Mouse (Mus musculus) heart, postnatal 0 days (tissue): ENCODE results near the gene Marveld1. TPM values are rescaled to one million over a fixed set of nuclear protein-coding genes. Genes with fewer than 3 reads are reported as not detected.

Experiments used
- ATAC-seq: fragments of 200-750 bp; cut with Nextera tagmentation; 2 replicates; pipeline ENCODE4 v1.8.0; 2017; ENCODE audit warnings: low read depth, moderate number of reproducible peaks, moderate library complexity; ENCODE audit not compliant: insufficient read depth
- DNase-seq: peaks from one replicate; pipeline ENCODE4 v3.0.0-alpha.2; 2016; ENCODE audit warnings: low spot score
- H3K27ac ChIP-seq: fragments of 300-500 bp; sonication (generic); 2 replicates; pipeline ENCODE4 v1.5.1; 2014; ENCODE audit warnings: low read depth, mild to moderate bottlenecking
- H3K27me3 ChIP-seq: fragments of 300-500 bp; sonication (generic); 2 replicates; pipeline ENCODE4 v1.6.1; 2014; ENCODE audit warnings: low read length, mixed read lengths; ENCODE audit not compliant: control insufficient read depth, insufficient read depth
- H3K36me3 ChIP-seq: fragments of 300-500 bp; sonication (generic); replicated peaks from 2 replicates; pipeline ENCODE4 v1.6.1; 2014; ENCODE audit warnings: low read length, mixed read lengths; ENCODE audit not compliant: control insufficient read depth, insufficient read depth
- H3K4me1 ChIP-seq: fragments of 300-500 bp; sonication (generic); 2 replicates; pipeline ENCODE4 v1.6.1; 2014; ENCODE audit warnings: antibody characterized with exemption; ENCODE audit not compliant: control insufficient read depth, insufficient read depth
- H3K4me2 ChIP-seq: fragments of 300-500 bp; sonication (generic); 2 replicates; pipeline ENCODE4 v1.6.1; 2014; ENCODE audit warnings: low read depth, mild to moderate bottlenecking, low read length, moderate library complexity
- H3K4me3 ChIP-seq: fragments of 300-500 bp; sonication (generic); 2 replicates; pipeline ENCODE4 v1.5.1; 2014; ENCODE audit warnings: low read depth, low read length
- H3K9ac ChIP-seq: fragments of 300-500 bp; sonication (generic); replicated peaks from 2 replicates; pipeline ENCODE4 v1.6.1; 2014; ENCODE audit warnings: low read depth, low read length, mixed read lengths
- H3K9me3 ChIP-seq: fragments of 300-500 bp; sonication (generic); replicated peaks from 2 replicates; pipeline ENCODE4 v1.6.1; 2016; ENCODE audit warnings: low read length; ENCODE audit not compliant: control insufficient read depth
- CTCF ChIP-seq: IDR thresholded peaks from 2 replicates; pipeline ENCODE4 v1.5.1; 2016; ENCODE audit warnings: antibody characterized with exemption, control low read depth, low read depth
- EP300 ChIP-seq: IDR thresholded peaks from 2 replicates; pipeline ENCODE4 v1.6.1; 2016; ENCODE audit warnings: antibody characterized with exemption, low read depth
- WGBS: fragments of 180-500 bp; shearing (Covaris S2); extraction: QIAGEN DNeasy Blood & Tissue Kit; methylation state at CpG from one replicate; pipeline ENCODE4 v1.1.7; 2014; 5-methylcytosine and 5-hydroxymethylcytosine counted together
- polyA plus RNA-seq: library from polyadenylated mRNA; unstranded; fragments of >200 nt; fragmentation: Nextera tagmentation; extraction: Ambion mirVana; gene quantifications from 2 replicates; pipeline ENCODE4 v1.2.1, GENCODE M21; 2015
- total RNA-seq: library from RNA; depleted of rRNA; stranded (reverse); fragments of >200 nt; gene quantifications from 2 replicates; pipeline ENCODE4 v1.2.3, GENCODE M21; 2014; ENCODE audit warnings: low replicate concordance

Gene Marveld1
- total and polyA plus RNA-seq, 2 experiments from 2014 or later, result 8.6 to 35.0 TPM

DNA sequence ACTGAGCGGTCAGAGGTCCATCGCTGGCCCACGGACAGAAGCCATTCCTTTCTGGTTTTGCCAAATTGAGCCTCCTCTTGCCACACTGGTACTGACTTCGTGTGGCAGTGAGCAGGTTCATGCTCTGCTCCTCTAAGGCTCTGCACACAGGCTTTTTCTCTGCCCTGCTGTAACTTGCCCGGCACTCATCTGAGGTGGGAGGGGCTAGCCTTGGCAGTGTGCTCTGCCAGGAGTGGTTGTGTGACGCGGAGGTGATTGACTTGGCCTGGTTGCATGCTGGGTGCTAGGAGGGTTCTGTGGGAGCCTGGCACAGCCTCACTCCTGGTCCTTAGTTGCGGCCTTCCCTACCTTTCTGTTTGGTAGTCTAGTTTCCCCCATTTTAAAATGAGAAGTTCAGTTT, 26.7 kb upstream of the Marveld1 start:
- ATAC-seq, result no peak
- no peak overlapping the region for H3K9ac ChIP-seq
- no peak overlapping the region for H3K4me2 ChIP-seq
- no peaks in the 10 kb centered on the region for H3K27me3 ChIP-seq
- no peak overlapping the region for H3K27ac ChIP-seq
- H3K4me3 ChIP-seq, result no peak overlapping the region
- no peaks in the 10 kb centered on the region for H3K9me3 ChIP-seq
- no peaks in the 10 kb centered on the region for H3K4me1 ChIP-seq
- no peak for DNase-seq
- TF ChIP-seq CTCF (no peak), EP300 (no peak)
- 81% methylated on average over 8 of the region's 8 CpGs for WGBS
- peaks cover 75% of the 10 kb centered on the region for H3K36me3 ChIP-seq

- Histone ChIP-seq H3K27ac (no peak overlapping the region), H3K9me3 (no peaks in the 10 kb centered on the region), H3K36me3 (peaks cover 43% of the 10 kb centered on the region), H3K9ac (no peak overlapping the region), H3K4me1 (peaks cover 3% of the 10 kb centered on the region; the same call in 1 of the 2 replicates), H3K4me3 (no peak overlapping the region), H3K4me2 (no peak overlapping the region), H3K27me3 (no peaks in the 10 kb centered on the region)
- DNase-seq, result no peak
- no peak for ATAC-seq
- TF ChIP-seq CTCF, result no peak
- TF ChIP-seq EP300, result no peak
- WGBS, result 77% methylated on average over 13 of the region's 13 CpGs
Measured at GRCm38 (mm10) chr19:42124684-42125083, 22.5 kb upstream of the Marveld1 start.

GRCm38 (mm10) chr19:42125501-42126218, 21.5 kb upstream of the Marveld1 start:
- no peak overlapping the region for H3K9ac ChIP-seq
- H3K4me3 ChIP-seq, result no peak overlapping the region
- peaks cover 9% of the 10 kb centered on the region; the same call in 1 of the 2 replicates for H3K4me1 ChIP-seq
- no peak for TF ChIP-seq CTCF
- 60% methylated on average over 11 of the region's 11 CpGs for WGBS
- ATAC-seq (no peak), DNase-seq (no peak)
- H3K36me3 ChIP-seq, result peaks cover 35% of the 10 kb centered on the region
- no peaks in the 10 kb centered on the region for H3K9me3 ChIP-seq
- no peaks in the 10 kb centered on the region for H3K27me3 ChIP-seq
- H3K27ac ChIP-seq, result no peak overlapping the region
- no peak overlapping the region for H3K4me2 ChIP-seq

- no peaks in the 10 kb centered on the region for H3K27me3 ChIP-seq
- WGBS, result 78% methylated on average over 6 of the region's 6 CpGs
- no peak for TF ChIP-seq CTCF
- TF ChIP-seq EP300, result no peak
- H3K4me2 ChIP-seq, result no peak overlapping the region
- peaks cover 9% of the 10 kb centered on the region; the same call in 1 of the 2 replicates for H3K4me1 ChIP-seq
- H3K27ac ChIP-seq, result no peak overlapping the region
- peaks cover 30% of the 10 kb centered on the region for H3K36me3 ChIP-seq
- H3K9ac ChIP-seq, result no peak overlapping the region
- DNase-seq (no peak), ATAC-seq (no peak)
- no peak overlapping the region for H3K4me3 ChIP-seq
- no peaks in the 10 kb centered on the region for H3K9me3 ChIP-seq
Measured at GRCm38 (mm10) chr19:42126219-42126605, 21.0 kb upstream of the Marveld1 start.

GRCm38 (mm10) chr19:42127024-42127423, 20.2 kb upstream of the Marveld1 start:
- TF ChIP-seq CTCF, result no peak
- Histone ChIP-seq H3K4me3 (no peak overlapping the region), H3K27me3 (no peaks in the 10 kb centered on the region), H3K9ac (no peak overlapping the region), H3K4me1 (peaks cover 9% of the 10 kb centered on the region; the same call in 1 of the 2 replicates), H3K9me3 (no peaks in the 10 kb centered on the region), H3K4me2 (no peak overlapping the region), H3K27ac (no peak overlapping the region), H3K36me3 (peaks cover 23% of the 10 kb centered on the region)
- no peak for ATAC-seq
- 79% methylated on average over 5 of the region's 5 CpGs for WGBS
- no peak for DNase-seq
